Mouse (Mus musculus): Measurements from ENCODE around the gene Nfib.

GRCm38 (mm10) chr4:82483298-82483697, 222.3 kb downstream of the Nfib start:
- TF ChIP-seq CTCF (IDR thresholded peaks at IDR 0.05; ENCODE audit: low read depth) (no peak), EP300 (IDR thresholded peaks at IDR 0.05; ENCODE audit: low read depth) (no peak)

Data from liver, embryonic 14.5 days (tissue).